Mouse (Mus musculus) olfactory bulb, adult 2 months (tissue): ENCODE results near the gene Snx9.

Experiments used
- CTCF ChIP-seq: fragments of 200-500 bp; IDR thresholded peaks from 2 replicates; pipeline ENCODE4 v1.5.1; 2012; ENCODE audit warnings: low read depth, mild to moderate bottlenecking, low read length, moderate library complexity; ENCODE audit not compliant: insufficient read depth
- POLR2A ChIP-seq: fragments of 200-500 bp; IDR thresholded peaks from 2 replicates; pipeline ENCODE4 v1.6.1; 2012; ENCODE audit warnings: mild to moderate bottlenecking, low read depth, low read length, moderate library complexity; ENCODE audit not compliant: insufficient read depth

- no peak for TF ChIP-seq POLR2A
- TF ChIP-seq CTCF = no peak
Measured at GRCm38 (mm10) chr17:5977056-5977920, 136.2 kb downstream of the Snx9 start.
